In genomic region chr13:99228821-99229570, GRCm38 (mm10) we compare ENCODE assay signal across 20 mouse cellular contexts. TPM values are rescaled to one million over a fixed set of nuclear protein-coding genes. Genes with fewer than 3 reads are reported as not detected.
DNase-seq lines count a peak whose midpoint lies in the region; ATAC-seq lines count a peak whose summit lies in the region.
"Had no signal": no experiment of that assay in that cellular context is flagged by ENCODE, and none has a peak within 500 bp of the region (broad histone marks: within the 10 kb centered on the region; RNA-seq: fewer than 3 reads in every experiment).

No protein-coding gene starts in this region.

- no peak overlapping the region for H3K9ac ChIP-seq in hindbrain, embryonic 12.5 days
- no peak overlapping the region for H3K9ac ChIP-seq in midbrain, embryonic 14.5 days (replicated peaks; ENCODE audit: low read length)
- H3K9ac ChIP-seq: forebrain, embryonic 13.5 days; hindbrain, embryonic 13.5 days had no signal

- H3K9me3 ChIP-seq in heart, embryonic 10.5 days = no peaks in the 10 kb centered on the region
- no peaks in the 10 kb centered on the region for H3K9me3 ChIP-seq in hindbrain, embryonic 10.5 days
- H3K9me3 ChIP-seq in hindbrain, embryonic 12.5 days (replicated peaks) = no peaks in the 10 kb centered on the region
- no peaks in the 10 kb centered on the region for H3K9me3 ChIP-seq in midbrain, embryonic 10.5 days (replicated peaks)
- H3K9me3 ChIP-seq in midbrain, embryonic 14.5 days (ENCODE audit: control insufficient read depth, low read length) = no peaks in the 10 kb centered on the region
- H3K9me3 ChIP-seq: forebrain, embryonic 13.5 days; hindbrain, embryonic 13.5 days had no signal

- no peaks in the 10 kb centered on the region for H3K36me3 ChIP-seq in heart, embryonic 10.5 days
- H3K36me3 ChIP-seq in hindbrain, embryonic 10.5 days = no peaks in the 10 kb centered on the region
- H3K36me3 ChIP-seq in hindbrain, embryonic 12.5 days = no peaks in the 10 kb centered on the region
- H3K36me3 ChIP-seq in midbrain, embryonic 10.5 days = no peaks in the 10 kb centered on the region
- no peaks in the 10 kb centered on the region for H3K36me3 ChIP-seq in midbrain, embryonic 14.5 days (ENCODE audit: control insufficient read depth, insufficient read depth, low read length)
- H3K36me3 ChIP-seq: hindbrain, embryonic 13.5 days had no signal

- no peak overlapping the region for H3K4me2 ChIP-seq in hindbrain, embryonic 12.5 days (replicated peaks)
- no peak overlapping the region for H3K4me2 ChIP-seq in midbrain, embryonic 14.5 days (ENCODE audit: low read length)
- H3K4me2 ChIP-seq: forebrain, embryonic 13.5 days; hindbrain, embryonic 13.5 days had no signal

- H3K27ac ChIP-seq in heart, embryonic 10.5 days = peak overlapping the region; percentile 69; the same call in 1 of the 2 replicates
- H3K27ac ChIP-seq in hindbrain, embryonic 10.5 days = peak overlapping the region; percentile 30; the same call in 1 of the 2 replicates
- H3K27ac ChIP-seq in hindbrain, embryonic 12.5 days = no peak overlapping the region
- 0 out of 2 replicates have a peak overlapping the region, but pooled peaks have one; percentile 24 for H3K27ac ChIP-seq in midbrain, embryonic 10.5 days (replicated peaks)
- no peak overlapping the region for H3K27ac ChIP-seq in midbrain, embryonic 14.5 days (replicated peaks; ENCODE audit: low read depth, low read length)
- H3K27ac ChIP-seq: forebrain, embryonic 13.5 days; hindbrain, embryonic 13.5 days had no signal

- H3K27me3 ChIP-seq in heart, embryonic 10.5 days (ENCODE audit: insufficient read depth, poor library complexity, severe bottlenecking) = no peaks in the 10 kb centered on the region
- no peaks in the 10 kb centered on the region for H3K27me3 ChIP-seq in hindbrain, embryonic 10.5 days (ENCODE audit: insufficient read depth, poor library complexity, severe bottlenecking)
- no peaks in the 10 kb centered on the region for H3K27me3 ChIP-seq in hindbrain, embryonic 12.5 days
- no peaks in the 10 kb centered on the region for H3K27me3 ChIP-seq in midbrain, embryonic 10.5 days (ENCODE audit: low read depth, poor library complexity, severe bottlenecking)
- H3K27me3 ChIP-seq in midbrain, embryonic 14.5 days (ENCODE audit: control insufficient read depth, insufficient read depth, low read length) = no peaks in the 10 kb centered on the region
- H3K27me3 ChIP-seq: forebrain, embryonic 13.5 days; hindbrain, embryonic 13.5 days had no signal

- H3K4me3 ChIP-seq in heart, embryonic 10.5 days = no peak overlapping the region
- H3K4me3 ChIP-seq in hindbrain, embryonic 10.5 days = no peak overlapping the region
- H3K4me3 ChIP-seq in hindbrain, embryonic 12.5 days = no peak overlapping the region
- no peak overlapping the region for H3K4me3 ChIP-seq in midbrain, embryonic 10.5 days
- no peak overlapping the region for H3K4me3 ChIP-seq in midbrain, embryonic 14.5 days (replicated peaks; ENCODE audit: low read depth, low read length)
- H3K4me3 ChIP-seq: forebrain, embryonic 13.5 days; hindbrain, embryonic 13.5 days had no signal

- 93% methylated on average over 35 of the region's 35 CpGs for WGBS in heart, embryonic 10.5 days
- 93% methylated on average over 35 of the region's 35 CpGs for WGBS in hindbrain, embryonic 10.5 days
- 96% methylated on average over 35 of the region's 35 CpGs for WGBS in hindbrain, embryonic 12.5 days
- 94% methylated on average over 35 of the region's 35 CpGs for WGBS in midbrain, embryonic 10.5 days
- 96% methylated on average over 35 of the region's 35 CpGs for WGBS in midbrain, embryonic 14.5 days

- no peak for ATAC-seq in hindbrain, embryonic 12.5 days (ENCODE audit: low FRiP score)
- no peak for ATAC-seq in midbrain, embryonic 14.5 days (ENCODE audit: low FRiP score, low TSS enrichment)
- ATAC-seq: forebrain, embryonic 13.5 days; inflammation-experienced regulatory T-cells, adult 6 months had no signal

- peaks cover 47% of the 10 kb centered on the region for H3K4me1 ChIP-seq in heart, embryonic 10.5 days
- H3K4me1 ChIP-seq in hindbrain, embryonic 10.5 days (replicated peaks) = peaks cover 14% of the 10 kb centered on the region
- 0 out of 2 replicates have a peak, but pooled peaks cover 3% of the 10 kb centered on the region for H3K4me1 ChIP-seq in hindbrain, embryonic 12.5 days
- H3K4me1 ChIP-seq in midbrain, embryonic 10.5 days = peaks cover 10% of the 10 kb centered on the region
- H3K4me1 ChIP-seq in midbrain, embryonic 14.5 days (ENCODE audit: control insufficient read depth, insufficient read depth, low read length) = no peaks in the 10 kb centered on the region
- H3K4me1 ChIP-seq: forebrain, embryonic 13.5 days had no signal

- peak; percentile 71 for DNase-seq in heart, embryonic 10.5 days (ENCODE audit: low spot score)
- no peak for DNase-seq in heart, postnatal 25 days (ENCODE audit: low spot score)
- no peak for DNase-seq in hindbrain, embryonic 10.5 days (ENCODE audit: low spot score)
- DNase-seq in midbrain, embryonic 10.5 days (ENCODE audit: low spot score) = no peak
- DNase-seq in midbrain, embryonic 14.5 days = no peak
- DNase-seq in adrenal gland, postnatal 10 days = no peak
- DNase-seq: B cell, adult 2 months; cerebellum, adult 8-10 months; gastrocnemius, postnatal 25 days; kidney, postnatal 10 days; left cerebral cortex, postnatal 4 days; liver; lung, postnatal 10 days; right cerebral cortex, postnatal 4 days; thymus, adult 2 months had no signal

- intact Hi-C loops in heart, postnatal 25 days (cut with DNase I) = no loop called here

RNA-seq across cellular contexts. Expression of gene Zfp366, which starts 44.4 kb away (rescaled TPM):
- 0.10 and 0.14 TPM in 2 replicates for polyA plus RNA-seq in heart, embryonic 10.5 days (2016; fragmentation: Nextera tagmentation; extraction: Ambion mirVana)
- total RNA-seq in heart, postnatal 25 days (2021) = 10 to 100 TPM in 1 of 2 experiments, 1 to 10 TPM in 1; 8.9 to 11.6 TPM
- 0.43 and 0.45 TPM in 2 replicates for polyA plus RNA-seq in hindbrain, embryonic 10.5 days (2016; fragmentation: Nextera tagmentation; extraction: Ambion mirVana)
- polyA plus RNA-seq in hindbrain, embryonic 12.5 days (2016; fragmentation: Nextera tagmentation; extraction: Ambion mirVana) = 0.37 and 0.63 TPM in 2 replicates
- polyA plus RNA-seq in midbrain, embryonic 10.5 days (2016; fragmentation: Nextera tagmentation; extraction: Ambion mirVana) = 0.37 and 0.44 TPM in 2 replicates
- polyA plus RNA-seq in midbrain, embryonic 14.5 days (2014; fragmentation: Nextera tagmentation; extraction: Ambion mirVana) = 0.43 and 0.79 TPM in 2 replicates
- total RNA-seq in adrenal gland, postnatal 10 days (2021) = 10 to 100 TPM in 1 of 2 experiments, 1 to 10 TPM in 1; 8.3 to 10.8 TPM
- total RNA-seq: monocyte, adult 5-6 weeks had no signal

Comparison
In these comparisons a context has a peak if more than half of its experiments do, and no peak if none do; other contexts are left out.
1. H3K27ac ChIP-seq: peak in heart, embryonic 10.5 days (single experiment), hindbrain, embryonic 10.5 days (single experiment) and midbrain, embryonic 10.5 days (single experiment); none in hindbrain, embryonic 12.5 days (single experiment) and midbrain, embryonic 14.5 days (single experiment).